Mouse (Mus musculus): ENCODE measurements around the gene Eif4g3.
A peak's percentile ranks its signal among the peaks of the same experiment; 100 is the strongest.

Eif4g3 gene

GRCm38 (mm10) chr4:138065593-138066169, 72.9 kb downstream of the Eif4g3 start:
- no peak for DNase-seq

GRCm38 (mm10) chr4:138066421-138066820, 73.6 kb downstream of the Eif4g3 start:
- no peak for DNase-seq

GRCm38 (mm10) chr4:138067858-138068257, 75.0 kb downstream of the Eif4g3 start:
- DNase-seq = no peak

- peak; percentile 36 for DNase-seq
Measured at GRCm38 (mm10) chr4:138068598-138068997, 75.8 kb downstream of the Eif4g3 start.

GRCm38 (mm10) chr4:138069371-138069770, 76.5 kb downstream of the Eif4g3 start:
- DNase-seq = no peak

GRCm38 (mm10) chr4:138071497-138071896, 78.7 kb downstream of the Eif4g3 start:
- DNase-seq = no peak

GRCm38 (mm10) chr4:138073086-138073485, 80.3 kb downstream of the Eif4g3 start:
- DNase-seq = no peak

GRCm38 (mm10) chr4:138073531-138073930, 80.7 kb downstream of the Eif4g3 start:
- peak; percentile 8 for DNase-seq

- DNase-seq = no peak
Measured at GRCm38 (mm10) chr4:138074896-138075584, 82.2 kb downstream of the Eif4g3 start.

GRCm38 (mm10) chr4:138077663-138078295, 85.0 kb downstream of the Eif4g3 start:
- no peak for DNase-seq

GRCm38 (mm10) chr4:138079234-138079633, 86.4 kb downstream of the Eif4g3 start:
- DNase-seq = no peak

GRCm38 (mm10) chr4:138082466-138082865, 89.6 kb downstream of the Eif4g3 start:
- DNase-seq = no peak

- DNase-seq = peak; percentile 30
Measured at GRCm38 (mm10) chr4:138084103-138084502, 91.3 kb downstream of the Eif4g3 start.

- DNase-seq = no peak
Measured at GRCm38 (mm10) chr4:138084851-138085573, 92.2 kb downstream of the Eif4g3 start.

GRCm38 (mm10) chr4:138086949-138087348, 94.1 kb downstream of the Eif4g3 start:
- DNase-seq = no peak

- no peak for DNase-seq
Measured at GRCm38 (mm10) chr4:138089512-138089911, 96.7 kb downstream of the Eif4g3 start.

- DNase-seq = no peak
Measured at GRCm38 (mm10) chr4:138091562-138092194, 98.9 kb downstream of the Eif4g3 start.

GRCm38 (mm10) chr4:138100456-138100855, 107.6 kb downstream of the Eif4g3 start:
- no peak for DNase-seq

GRCm38 (mm10) chr4:138101795-138102194, 109.0 kb downstream of the Eif4g3 start:
- DNase-seq = no peak

GRCm38 (mm10) chr4:138102413-138102812, 109.6 kb downstream of the Eif4g3 start:
- DNase-seq = no peak

- DNase-seq = no peak
Measured at GRCm38 (mm10) chr4:138104967-138105366, 112.1 kb downstream of the Eif4g3 start.

GRCm38 (mm10) chr4:138107441-138108409, 114.9 kb downstream of the Eif4g3 start:
- peak; percentile 84 for DNase-seq

Data from lung, postnatal 10 days (tissue).